Mouse (Mus musculus) MEL (cell line): ENCODE measurements around the gene Vmn2r53. TPM values are rescaled to one million over a fixed set of nuclear protein-coding genes. Genes with fewer than 3 reads are reported as not detected.
"Not testable (repeated sequence)": the region's sequence is repeated elsewhere in the genome, so short reads cannot be mapped to it uniquely, and the experiment has no call there.

Experiments
- DNase-seq: peaks from one replicate; pipeline ENCODE4 v3.0.0; 2011; ENCODE audit warnings: low read depth, low spot score
- H3K27ac ChIP-seq: 2 replicates; pipeline ENCODE4 v1.5.1; 2012; ENCODE audit warnings: low read depth, mild to moderate bottlenecking, control low read depth, low read length, moderate library complexity; ENCODE audit not compliant: control insufficient read depth
- H3K27me3 ChIP-seq, 2 experiments: fragments of 150-350 bp in 1 of 2; sonication (generic) in 1 of 2; 2 replicates each; pipeline ENCODE4 v1.6.1; 2012; ENCODE audit warnings: low read length in 2 of 2, mild to moderate bottlenecking in 2 of 2, improper control_type of control experiment in 1 of 2, moderate library complexity in 1 of 2; ENCODE audit not compliant: insufficient read depth in 2 of 2, control insufficient read depth in 1 of 2
- H3K36me3 ChIP-seq, 2 experiments: 2 replicates each; pipeline ENCODE4 v1.6.1; 2012 to 2014; ENCODE audit warnings: low read length in 2 of 2, improper control_type of control experiment in 1 of 2, inconsistent platforms in 1 of 2, mild to moderate bottlenecking in 1 of 2; ENCODE audit not compliant: insufficient read depth in 2 of 2, control insufficient read depth in 1 of 2
- H3K4me1 ChIP-seq, 2 experiments: fragments of 150-350 bp in 1 of 2; sonication (generic) in 1 of 2; 2 replicates each; pipeline ENCODE4 v1.6.1; 2012; ENCODE audit warnings: low read length in 2 of 2, improper control_type of control experiment in 1 of 2, mild to moderate bottlenecking in 1 of 2; ENCODE audit not compliant: insufficient read depth in 2 of 2, control insufficient read depth in 1 of 2
- H3K4me3 ChIP-seq, 2 experiments: fragments of 150-350 bp in 1 of 2; sonication (generic) in 1 of 2; 2 replicates each; pipeline ENCODE4 v1.5.1; 2012; ENCODE audit warnings: low read depth in 2 of 2, low read length in 2 of 2, mild to moderate bottlenecking in 2 of 2, moderate library complexity in 2 of 2, control low read depth in 1 of 2, improper control_type of control experiment in 1 of 2; ENCODE audit not compliant: control insufficient read depth in 1 of 2, insufficient read depth in 1 of 2
- H3K79me2 ChIP-seq: 2 replicates; pipeline ENCODE4 v1.6.1; 2012; ENCODE audit warnings: mild to moderate bottlenecking, low read length, moderate library complexity; ENCODE audit not compliant: control insufficient read depth, poor library complexity, insufficient read depth
- H3K9ac ChIP-seq: 2 replicates; pipeline ENCODE4 v1.6.1; 2012; ENCODE audit warnings: low read depth, mild to moderate bottlenecking, control low read depth, low read length, moderate library complexity; ENCODE audit not compliant: control insufficient read depth, poor library complexity, severe bottlenecking
- H3K9me3 ChIP-seq: fragments of 150-350 bp; sonication (generic); replicated peaks from 2 replicates; pipeline ENCODE4 v1.6.1; 2012; ENCODE audit warnings: mild to moderate bottlenecking, low read length, improper control_type of control experiment, moderate library complexity; ENCODE audit not compliant: insufficient read depth
- EP300 ChIP-seq, 2 experiments: IDR thresholded peaks; 2 replicates each; pipeline ENCODE4 v1.6.1; 2011; ENCODE audit warnings: improper control_type of control experiment in 2 of 2, low read length in 2 of 2, low read depth in 1 of 2, mild to moderate bottlenecking in 1 of 2
- HCFC1 ChIP-seq: IDR thresholded peaks from 2 replicates; pipeline ENCODE4 v1.6.1; 2012; ENCODE audit warnings: low read depth, mild to moderate bottlenecking, inconsistent platforms, low read length, improper control_type of control experiment, moderate library complexity
- JUND ChIP-seq: IDR thresholded peaks from 2 replicates; pipeline ENCODE4 v1.6.1; 2011; ENCODE audit warnings: low read depth, mild to moderate bottlenecking, improper control_type of control experiment, low read length
- KAT2A ChIP-seq: conservative IDR thresholded peaks from 2 replicates; pipeline ENCODE4 v1.6.1; 2012; ENCODE audit warnings: low read depth, low read length, improper control_type of control experiment, inconsistent platforms
- MAFK ChIP-seq: IDR thresholded peaks from 2 replicates; pipeline ENCODE4 v1.6.1; 2011; ENCODE audit warnings: low read depth, mild to moderate bottlenecking, low read length, improper control_type of control experiment, borderline replicate concordance
- MEF2A ChIP-seq: IDR thresholded peaks from 2 replicates; pipeline ENCODE4 v1.6.1; 2014; ENCODE audit warnings: low read depth, mild to moderate bottlenecking, inconsistent platforms, low read length, improper control_type of control experiment; ENCODE audit not compliant: poor library complexity, insufficient replicate concordance, severe bottlenecking; ENCODE audit errors: extremely low read depth
- MYC ChIP-seq: IDR thresholded peaks from 2 replicates; pipeline ENCODE4 v1.6.1; 2011; ENCODE audit warnings: low read depth, mild to moderate bottlenecking, low read length, improper control_type of control experiment, moderate library complexity
- NELFE ChIP-seq: IDR thresholded peaks from 2 replicates; pipeline ENCODE4 v1.6.1; 2011; ENCODE audit warnings: low read depth, low read length, improper control_type of control experiment
- NRF1 ChIP-seq: IDR thresholded peaks from 2 replicates; pipeline ENCODE4 v1.6.1; 2014; ENCODE audit warnings: low read depth, mild to moderate bottlenecking, inconsistent platforms, low read length, improper control_type of control experiment, moderate library complexity; ENCODE audit not compliant: poor library complexity, insufficient read depth, severe bottlenecking
- RAD21 ChIP-seq: IDR thresholded peaks from 2 replicates; pipeline ENCODE4 v1.6.1; 2011; ENCODE audit warnings: mild to moderate bottlenecking, low read depth, low read length, improper control_type of control experiment
- RCOR1 ChIP-seq: IDR thresholded peaks from 2 replicates; pipeline ENCODE4 v1.6.1; 2012; ENCODE audit warnings: low read depth, mild to moderate bottlenecking, inconsistent platforms, low read length, improper control_type of control experiment
- SIN3A ChIP-seq: IDR thresholded peaks from 2 replicates; pipeline ENCODE4 v1.6.1; 2012; ENCODE audit warnings: low read length, improper control_type of control experiment, inconsistent platforms
- TCF12 ChIP-seq: IDR thresholded peaks from 2 replicates; pipeline ENCODE4 v1.6.1; 2014; ENCODE audit warnings: low read depth, mild to moderate bottlenecking, inconsistent platforms, low read length, improper control_type of control experiment, moderate library complexity
- USF1 ChIP-seq: IDR thresholded peaks from 2 replicates; pipeline ENCODE4 v1.6.1; 2014; ENCODE audit warnings: low read depth, mild to moderate bottlenecking, inconsistent platforms, low read length, improper control_type of control experiment, moderate library complexity
- USF2 ChIP-seq, 2 experiments: IDR thresholded peaks; 2 replicates each; pipeline ENCODE4 v1.6.1; 2011 to 2012; ENCODE audit warnings: improper control_type of control experiment in 2 of 2, low read length in 2 of 2, borderline replicate concordance in 1 of 2, inconsistent platforms in 1 of 2, low read depth in 1 of 2, mild to moderate bottlenecking in 1 of 2; ENCODE audit not compliant: insufficient read depth in 1 of 2
- ZC3H11A ChIP-seq: IDR thresholded peaks from 2 replicates; pipeline ENCODE4 v1.6.1; 2012; ENCODE audit warnings: low read depth, mild to moderate bottlenecking, inconsistent platforms, low read length, improper control_type of control experiment
- ZKSCAN1 ChIP-seq: IDR thresholded peaks from 2 replicates; pipeline ENCODE4 v1.6.1; 2012; ENCODE audit warnings: low read depth, mild to moderate bottlenecking, inconsistent platforms, low read length, improper control_type of control experiment, moderate library complexity
- ZNF384 ChIP-seq: IDR thresholded peaks from 2 replicates; pipeline ENCODE4 v1.6.1; 2012; ENCODE audit warnings: low read depth, mild to moderate bottlenecking, inconsistent platforms, low read length, improper control_type of control experiment
- polyA plus RNA-seq, 2 experiments: library from polyadenylated mRNA; stranded (reverse) in 1 of 2; unstranded in 1 of 2; fragments of >175 nt in 1 of 2; fragments of >200 nt in 1 of 2; gene quantifications; 2 replicates each; pipeline versions ENCODE4 v1.2.1 to v1.2.4; 2012; ENCODE audit warnings: low replicate concordance in 2 of 2, low read depth in 1 of 2; ENCODE audit not compliant: insufficient read length in 2 of 2, insufficient read depth in 1 of 2, missing spikeins in 1 of 2
- total RNA-seq: library from RNA; depleted of rRNA; stranded (reverse); fragments of 300-350 nt; gene quantifications from 2 replicates; pipeline ENCODE4 v1.2.3, GENCODE M21; 2012; rRNA removed

Gene Vmn2r53
- total RNA-seq (not detected in 2 replicates), polyA plus RNA-seq (under 1 TPM in 1 of 2 experiments, not detected in 1; 0.01 TPM)

- H3K27ac ChIP-seq, result no peak within 1 kb of the TSS
- no peaks in the 10 kb centered on the region for H3K9me3 ChIP-seq
- no peaks in the 10 kb centered on the region for H3K36me3 ChIP-seq
- H3K79me2 ChIP-seq, result no peaks in the 10 kb centered on the region
- no peak within 1 kb of the TSS for H3K4me3 ChIP-seq
- DNase-seq, result no peak
- H3K4me1 ChIP-seq, result no peaks in the 10 kb centered on the region
- TF ChIP-seq MEF2A (no peak), ZNF384 (no peak), NELFE (no peak), EP300 (IDR thresholded peaks at IDR 0.05; ENCODE audit: low read depth in 1 of 2, low read length in 2 of 2) (no peak), MAFK (no peak), ZC3H11A (no peak), USF1 (no peak), ZKSCAN1 (no peak), USF2 (IDR thresholded peaks at IDR 0.05; ENCODE audit: borderline replicate concordance in 1 of 2, insufficient read depth in 1 of 2, low read depth in 1 of 2, low read length in 2 of 2) (no peak), NRF1 (no peak), RAD21 (no peak), MYC (no peak), SIN3A (no peak), HCFC1 (no peak), TCF12 (no peak), JUND (no peak), KAT2A (no peak), RCOR1 (no peak)
- no peak within 1 kb of the TSS for H3K9ac ChIP-seq
- H3K27me3 ChIP-seq, result no peaks in the 10 kb centered on the region
Measured at GRCm38 (mm10) chr7:12608688-12609087, at the start of gene Vmn2r53. Gene Vmn2r53 (minus strand): TSS chr7:12608788.

GRCm38 (mm10) chr7:12640219-12640618 lies 31.6 kb upstream of the Vmn2r53 start, which contains the start of gene Vmn2r54:
Gene Vmn2r54 (minus strand): TSS chr7:12640319.
- H3K9ac ChIP-seq, H3K27me3 ChIP-seq, DNase-seq, H3K4me1 ChIP-seq, H3K27ac ChIP-seq, H3K79me2 ChIP-seq, H3K4me3 ChIP-seq, H3K9me3 ChIP-seq, H3K36me3 ChIP-seq: not testable (repeated sequence)

Other genes starting within 250 kb of the Vmn2r53 start
- not detected in 2 replicates for gene Vmn1r84, start 239.5 kb downstream of the Vmn2r53 start, total RNA-seq
- not detected for gene Vmn1r84, start 239.5 kb downstream of the Vmn2r53 start, polyA plus RNA-seq
- gene Zfp551, start 186.0 kb downstream of the Vmn2r53 start, total RNA-seq, result not detected in 2 replicates
- not detected for gene Zfp551, start 186.0 kb downstream of the Vmn2r53 start, polyA plus RNA-seq
- 3.0 and 3.1 TPM in 2 replicates for gene Zfp606, start 130.5 kb downstream of the Vmn2r53 start, total RNA-seq
- 1 to 10 TPM in 1 of 2 experiments, not detected in 1; 2.5 TPM for gene Zfp606, start 130.5 kb downstream of the Vmn2r53 start, polyA plus RNA-seq
- not detected in 2 replicates for gene 2900092C05Rik, start 96.3 kb downstream of the Vmn2r53 start, total RNA-seq
- not detected for gene 2900092C05Rik, start 96.3 kb downstream of the Vmn2r53 start, polyA plus RNA-seq
- not detected in 2 replicates for gene Vmn2r54, start 31.5 kb upstream of the Vmn2r53 start, total RNA-seq
- not detected for gene Vmn2r54, start 31.5 kb upstream of the Vmn2r53 start, polyA plus RNA-seq
- not detected in 2 replicates for gene Vmn2r55, start 76.2 kb upstream of the Vmn2r53 start, total RNA-seq
- not detected for gene Vmn2r55, start 76.2 kb upstream of the Vmn2r53 start, polyA plus RNA-seq
- not detected in 2 replicates for gene Vmn2r56, start 126.2 kb upstream of the Vmn2r53 start, total RNA-seq
- gene Vmn2r56, start 126.2 kb upstream of the Vmn2r53 start, polyA plus RNA-seq, result not detected
- not detected in 2 replicates for gene Zscan18, start 194.8 kb upstream of the Vmn2r53 start, total RNA-seq
- gene Zscan18, start 194.8 kb upstream of the Vmn2r53 start, polyA plus RNA-seq, result under 1 TPM in 1 of 2 experiments, not detected in 1; 0.04 TPM
- gene Zfp329, start 210.1 kb upstream of the Vmn2r53 start, total RNA-seq, result 2.8 and 3.2 TPM in 2 replicates
- gene Zfp329, start 210.1 kb upstream of the Vmn2r53 start, polyA plus RNA-seq, result 1 to 10 TPM in 1 of 2 experiments, not detected in 1; 3.4 TPM
- 27.5 and 28.2 TPM in 2 replicates for gene Zfp110, start 226.0 kb upstream of the Vmn2r53 start, total RNA-seq
- 10 to 100 TPM; 17.0 to 86.6 TPM for gene Zfp110, start 226.0 kb upstream of the Vmn2r53 start, polyA plus RNA-seq